Mouse (Mus musculus): Measurements from ENCODE around the gene Gm20403. TPM values are rescaled to one million over a fixed set of nuclear protein-coding genes. Genes with fewer than 3 reads are reported as not detected.
"Not testable (repeated sequence)": the region's sequence is repeated elsewhere in the genome, so short reads cannot be mapped to it uniquely, and the experiment has no call there.

Gene Gm20403
- polyA plus RNA-seq, 1 experiment from 2014 or later: not detected

GRCm38 (mm10) chr12:54969033-54969432 lies 17.3 kb downstream of the Gm20403 start:
- DNase-seq (ENCODE audit: low spot score): no peak
- 79% methylated on average over 3 of the region's 3 CpGs for WGBS
- no peaks in the 10 kb centered on the region for H3K27me3 ChIP-seq (ENCODE audit: control insufficient read depth, insufficient read depth, low read length)
- H3K4me2 ChIP-seq (ENCODE audit: low read depth, low read length): no peak overlapping the region
- no peak overlapping the region for H3K4me3 ChIP-seq (ENCODE audit: low read depth, low read length)
- H3K4me1 ChIP-seq (ENCODE audit: control insufficient read depth, insufficient read depth, low read length): no peaks in the 10 kb centered on the region
- H3K9ac ChIP-seq (replicated peaks; ENCODE audit: low read length): no peak overlapping the region
- no peak for ATAC-seq (replicated peaks; ENCODE audit: insufficient number of reproducible peaks, low FRiP score, low TSS enrichment, low read depth)
- no peaks in the 10 kb centered on the region for H3K36me3 ChIP-seq (replicated peaks; ENCODE audit: control insufficient read depth, insufficient read depth, low read depth, low read length)
- H3K9me3 ChIP-seq (replicated peaks; ENCODE audit: control insufficient read depth, low read length): no peaks in the 10 kb centered on the region
- H3K27ac ChIP-seq (replicated peaks; ENCODE audit: low read depth, low read length): no peak overlapping the region

- H3K27ac ChIP-seq (replicated peaks; ENCODE audit: low read depth, low read length): no peak overlapping the region
- no peaks in the 10 kb centered on the region for H3K9me3 ChIP-seq (replicated peaks; ENCODE audit: control insufficient read depth, low read length)
- 92% methylated on average over 4 of the region's 4 CpGs for WGBS
- H3K4me2 ChIP-seq (ENCODE audit: low read depth, low read length): no peak overlapping the region
- H3K4me3 ChIP-seq (ENCODE audit: low read depth, low read length): no peak overlapping the region
- no peak overlapping the region for H3K9ac ChIP-seq (replicated peaks; ENCODE audit: low read length)
- H3K27me3 ChIP-seq (ENCODE audit: control insufficient read depth, insufficient read depth, low read length): no peaks in the 10 kb centered on the region
- ATAC-seq (replicated peaks; ENCODE audit: insufficient number of reproducible peaks, low FRiP score, low TSS enrichment, low read depth): no peak
- no peaks in the 10 kb centered on the region for H3K4me1 ChIP-seq (ENCODE audit: control insufficient read depth, insufficient read depth, low read length)
- no peak for DNase-seq (ENCODE audit: low spot score)
- H3K36me3 ChIP-seq (replicated peaks; ENCODE audit: control insufficient read depth, insufficient read depth, low read depth, low read length): no peaks in the 10 kb centered on the region
Measured at GRCm38 (mm10) chr12:54965532-54966160, 20.7 kb downstream of the Gm20403 start.

DNA sequence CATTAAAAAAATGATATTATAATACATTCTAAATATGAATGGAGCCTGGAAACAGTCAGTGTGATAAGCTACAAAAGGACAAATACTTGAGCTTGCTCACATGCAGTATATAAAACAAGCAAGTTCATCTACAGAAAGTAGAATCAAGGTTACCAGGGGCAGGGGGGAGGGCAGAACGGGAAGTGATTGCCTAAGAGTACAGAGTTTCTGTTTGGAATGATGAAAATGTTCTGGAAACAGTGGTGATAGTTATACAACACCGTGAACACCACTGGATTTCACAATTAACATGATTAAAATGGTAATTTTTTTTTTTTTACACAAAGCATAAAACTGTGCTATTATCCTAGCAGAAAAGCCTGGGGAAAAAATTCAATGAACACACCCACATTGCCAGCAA lies 26.8 kb downstream of the Gm20403 start:
- Histone ChIP-seq H3K27me3 (ENCODE audit: control insufficient read depth, insufficient read depth, low read length) (no peaks in the 10 kb centered on the region), H3K4me3 (ENCODE audit: low read depth, low read length) (no peak overlapping the region), H3K27ac (replicated peaks; ENCODE audit: low read depth, low read length) (no peak overlapping the region), H3K9ac (replicated peaks; ENCODE audit: low read length) (no peak overlapping the region), H3K9me3 (replicated peaks; ENCODE audit: control insufficient read depth, low read length) (no peaks in the 10 kb centered on the region), H3K4me1 (ENCODE audit: control insufficient read depth, insufficient read depth, low read length) (no peaks in the 10 kb centered on the region), H3K36me3 (replicated peaks; ENCODE audit: control insufficient read depth, insufficient read depth, low read depth, low read length) (no peaks in the 10 kb centered on the region), H3K4me2 (ENCODE audit: low read depth, low read length) (no peak overlapping the region)
- DNase-seq (ENCODE audit: low spot score) (no peak), ATAC-seq (replicated peaks; ENCODE audit: insufficient number of reproducible peaks, low FRiP score, low TSS enrichment, low read depth) (no peak)
- WGBS: 80% methylated on average over 2 of the region's 2 CpGs

DNA sequence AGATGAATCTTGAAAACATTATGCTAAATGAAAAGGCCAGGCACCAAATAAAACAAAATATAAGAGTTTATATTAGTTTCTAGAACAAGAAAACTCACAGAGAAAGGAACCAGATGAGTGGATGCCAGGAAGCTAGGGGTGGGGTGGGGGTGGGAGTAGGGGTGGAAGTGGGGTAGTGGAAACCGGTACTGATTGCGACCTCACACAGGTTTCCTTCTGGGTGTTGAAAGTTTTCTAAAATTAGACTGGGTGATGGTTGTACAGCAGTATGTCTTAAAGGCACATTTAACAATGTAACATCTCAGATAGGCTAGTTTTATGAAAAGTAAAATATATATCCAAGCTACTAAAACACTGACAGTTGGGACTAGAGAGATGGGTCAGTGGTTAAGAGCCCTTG lies 29.4 kb downstream of the Gm20403 start:
- H3K4me1 ChIP-seq (ENCODE audit: control insufficient read depth, insufficient read depth, low read length): no peaks in the 10 kb centered on the region
- no peaks in the 10 kb centered on the region for H3K9me3 ChIP-seq (replicated peaks; ENCODE audit: control insufficient read depth, low read length)
- no peak overlapping the region for H3K4me3 ChIP-seq (ENCODE audit: low read depth, low read length)
- no peak for ATAC-seq (replicated peaks; ENCODE audit: insufficient number of reproducible peaks, low FRiP score, low TSS enrichment, low read depth)
- no peak overlapping the region for H3K4me2 ChIP-seq (ENCODE audit: low read depth, low read length)
- no peak overlapping the region for H3K9ac ChIP-seq (replicated peaks; ENCODE audit: low read length)
- WGBS: 93% methylated on average over 2 of the region's 2 CpGs
- no peaks in the 10 kb centered on the region for H3K36me3 ChIP-seq (replicated peaks; ENCODE audit: control insufficient read depth, insufficient read depth, low read depth, low read length)
- H3K27ac ChIP-seq (replicated peaks; ENCODE audit: low read depth, low read length): no peak overlapping the region
- no peaks in the 10 kb centered on the region for H3K27me3 ChIP-seq (ENCODE audit: control insufficient read depth, insufficient read depth, low read length)
- no peak for DNase-seq (ENCODE audit: low spot score)

- H3K4me3 ChIP-seq (ENCODE audit: low read depth, low read length): no peak overlapping the region
- DNase-seq (ENCODE audit: low spot score): no peak
- no peaks in the 10 kb centered on the region for H3K9me3 ChIP-seq (replicated peaks; ENCODE audit: control insufficient read depth, low read length)
- H3K9ac ChIP-seq (replicated peaks; ENCODE audit: low read length): no peak overlapping the region
- no peak for ATAC-seq (replicated peaks; ENCODE audit: insufficient number of reproducible peaks, low FRiP score, low TSS enrichment, low read depth)
- H3K27me3 ChIP-seq (ENCODE audit: control insufficient read depth, insufficient read depth, low read length): no peaks in the 10 kb centered on the region
- H3K36me3 ChIP-seq (replicated peaks; ENCODE audit: control insufficient read depth, insufficient read depth, low read depth, low read length): no peaks in the 10 kb centered on the region
- WGBS: 87% methylated on average over 4 of the region's 4 CpGs
- no peak overlapping the region for H3K4me2 ChIP-seq (ENCODE audit: low read depth, low read length)
- H3K4me1 ChIP-seq (ENCODE audit: control insufficient read depth, insufficient read depth, low read length): no peaks in the 10 kb centered on the region
- H3K27ac ChIP-seq (replicated peaks; ENCODE audit: low read depth, low read length): no peak overlapping the region
Measured at GRCm38 (mm10) chr12:54956457-54956856, 29.9 kb downstream of the Gm20403 start.

DNA sequence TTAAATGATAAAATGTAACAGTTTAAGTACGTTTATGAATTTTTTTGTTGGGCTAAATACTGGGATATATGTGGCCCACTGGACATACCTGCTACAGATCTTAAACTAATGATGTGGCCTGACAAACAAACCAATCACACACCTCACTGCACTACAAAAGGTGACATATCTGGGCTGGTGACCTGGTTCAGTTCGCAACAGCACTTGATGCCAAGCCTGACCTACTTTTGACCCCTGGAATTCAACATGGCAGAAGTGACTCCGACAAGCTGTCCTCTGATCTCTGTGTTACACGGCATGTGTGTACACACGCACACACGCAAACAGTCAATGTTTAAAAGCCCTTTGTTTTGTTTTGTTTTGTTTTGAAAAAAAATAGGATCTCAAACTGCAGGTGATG lies 40.2 kb downstream of the Gm20403 start:
- Histone ChIP-seq H3K4me1 (ENCODE audit: control insufficient read depth, insufficient read depth, low read length) (no peaks in the 10 kb centered on the region), H3K36me3 (replicated peaks; ENCODE audit: control insufficient read depth, insufficient read depth, low read depth, low read length) (no peaks in the 10 kb centered on the region), H3K9ac (replicated peaks; ENCODE audit: low read length) (no peak overlapping the region), H3K27me3 (ENCODE audit: control insufficient read depth, insufficient read depth, low read length) (no peaks in the 10 kb centered on the region), H3K9me3 (replicated peaks; ENCODE audit: control insufficient read depth, low read length) (no peaks in the 10 kb centered on the region), H3K4me2 (ENCODE audit: low read depth, low read length) (no peak overlapping the region), H3K27ac (replicated peaks; ENCODE audit: low read depth, low read length) (no peak overlapping the region), H3K4me3 (ENCODE audit: low read depth, low read length) (no peak overlapping the region)
- ATAC-seq (replicated peaks; ENCODE audit: insufficient number of reproducible peaks, low FRiP score, low TSS enrichment, low read depth) (no peak), DNase-seq (ENCODE audit: low spot score) (no peak)
- 85% methylated on average over 6 of the region's 6 CpGs for WGBS

DNA sequence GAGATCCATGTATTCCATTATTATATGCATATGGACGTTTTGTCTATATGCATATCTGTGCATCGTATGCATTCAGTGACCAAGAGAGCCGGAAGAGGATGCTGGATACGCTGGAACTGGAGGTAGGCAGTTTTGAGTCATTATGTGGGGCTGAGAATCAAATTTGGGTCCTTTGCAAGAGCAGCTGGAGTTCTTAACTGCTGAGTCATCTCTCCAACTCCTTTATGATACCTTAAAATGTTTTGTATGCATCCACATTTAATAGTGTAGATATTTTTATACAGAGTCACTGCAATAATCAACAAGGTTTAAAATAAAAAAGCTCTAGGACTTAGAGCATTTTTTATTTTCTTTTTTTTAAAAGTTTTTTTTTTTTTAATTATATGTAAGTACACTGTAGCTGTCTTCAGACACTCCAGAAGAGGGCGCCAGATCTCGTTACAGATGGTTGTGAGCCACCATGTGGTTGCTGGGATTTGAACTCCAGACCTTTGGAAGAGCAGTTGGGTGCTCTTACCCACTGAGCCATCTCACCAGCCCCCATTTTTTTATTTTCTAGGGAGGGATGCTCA lies 43.7 kb downstream of the Gm20403 start:
- not testable (repeated sequence) for H3K36me3 ChIP-seq (replicated peaks; ENCODE audit: control insufficient read depth, insufficient read depth, low read depth, low read length); H3K9ac ChIP-seq (replicated peaks; ENCODE audit: low read length); ATAC-seq (replicated peaks; ENCODE audit: insufficient number of reproducible peaks, low FRiP score, low TSS enrichment, low read depth); H3K27me3 ChIP-seq (ENCODE audit: control insufficient read depth, insufficient read depth, low read length); H3K4me3 ChIP-seq (ENCODE audit: low read depth, low read length); DNase-seq (ENCODE audit: low spot score); H3K9me3 ChIP-seq (replicated peaks; ENCODE audit: control insufficient read depth, low read length); H3K4me1 ChIP-seq (ENCODE audit: control insufficient read depth, insufficient read depth, low read length); H3K27ac ChIP-seq (replicated peaks; ENCODE audit: low read depth, low read length); H3K4me2 ChIP-seq (ENCODE audit: low read depth, low read length)
- 84% methylated on average over 6 of the region's 6 CpGs for WGBS

- not testable (repeated sequence) for H3K4me3 ChIP-seq (ENCODE audit: low read depth, low read length); H3K4me2 ChIP-seq (ENCODE audit: low read depth, low read length); H3K27ac ChIP-seq (replicated peaks; ENCODE audit: low read depth, low read length); ATAC-seq (replicated peaks; ENCODE audit: insufficient number of reproducible peaks, low FRiP score, low TSS enrichment, low read depth); H3K4me1 ChIP-seq (ENCODE audit: control insufficient read depth, insufficient read depth, low read length); H3K9me3 ChIP-seq (replicated peaks; ENCODE audit: control insufficient read depth, low read length); H3K27me3 ChIP-seq (ENCODE audit: control insufficient read depth, insufficient read depth, low read length); H3K36me3 ChIP-seq (replicated peaks; ENCODE audit: control insufficient read depth, insufficient read depth, low read depth, low read length); H3K9ac ChIP-seq (replicated peaks; ENCODE audit: low read length); DNase-seq (ENCODE audit: low spot score)
- 92% methylated on average over 5 of the region's 5 CpGs for WGBS
Measured at GRCm38 (mm10) chr12:54937581-54938343, 48.6 kb downstream of the Gm20403 start.

Measured in embryonic facial prominence, embryonic 11.5 days (tissue).